Mouse (Mus musculus) heart, embryonic 10.5 days (tissue): ENCODE results near the gene Dnaja1. TPM values are rescaled to one million over a fixed set of nuclear protein-coding genes. Genes with fewer than 3 reads are reported as not detected.

Source experiments
- microRNA counts: library from miRNA; unstranded; fragments of <30 nt; microRNA quantifications from one replicate; lab custom pipeline; 2017
- microRNA-seq: library from miRNA; unstranded; fragments of <30 nt; microRNA quantifications from one replicate; pipeline ENCODE4, GENCODE M21; 2017
- polyA plus RNA-seq: library from polyadenylated mRNA; unstranded; fragments of >200 nt; fragmentation: Nextera tagmentation; extraction: Ambion mirVana; gene quantifications from 2 replicates; pipeline ENCODE4 v1.2.1, GENCODE M21; 2016

Dnaja1 gene
- polyA plus RNA-seq, 1 experiment from 2014 or later: 445 TPM

MicroRNA genes within 50 kb of the gene (microRNA counts, 519-probe panel; counts per million panel counts)
- microRNA mmu-miR-207 (lab: Ali Mortazavi, UCI): not detected

Small RNA genes within 50 kb of the gene (microRNA-seq; reads per million reads assigned to microRNA genes)
- gene Mir207: not detected

Other genes with a start within 250 kb of the Dnaja1 start
- gene Tmem215, start 250.0 kb upstream of the Dnaja1 start, polyA plus RNA-seq: 0.18 and 0.23 TPM in 2 replicates
- 29.4 and 32.2 TPM in 2 replicates for gene Aptx, start 19.0 kb upstream of the Dnaja1 start, polyA plus RNA-seq
- 125 and 158 TPM in 2 replicates for gene Smu1, start 35.8 kb downstream of the Dnaja1 start, polyA plus RNA-seq
- 38.1 and 47.1 TPM in 2 replicates for gene B4galt1, start 131.9 kb downstream of the Dnaja1 start, polyA plus RNA-seq
- gene Spink4, start 197.9 kb downstream of the Dnaja1 start, polyA plus RNA-seq: 6.2 and 10.2 TPM in 2 replicates
- 181 and 209 TPM in 2 replicates for gene Bag1, start 226.1 kb downstream of the Dnaja1 start, polyA plus RNA-seq
- 72.3 and 76.7 TPM in 2 replicates for gene Chmp5, start 226.3 kb downstream of the Dnaja1 start, polyA plus RNA-seq
- gene Nfx1, start 248.8 kb downstream of the Dnaja1 start, polyA plus RNA-seq: 76.5 and 87.4 TPM in 2 replicates